Mouse (Mus musculus) neural tube, embryonic 12.5 days (tissue): Measurements from ENCODE around the gene Thsd4. TPM values are rescaled to one million over a fixed set of nuclear protein-coding genes. Genes with fewer than 3 reads are reported as not detected.

Experiments
- ATAC-seq: fragments of 200-750 bp; cut with Nextera tagmentation; 2 replicates; pipeline ENCODE4 v1.8.0; 2017; ENCODE audit warnings: low read depth, mild to moderate bottlenecking, moderate TSS enrichment, moderate library complexity; ENCODE audit not compliant: low FRiP score
- H3K27ac ChIP-seq: fragments of 300-500 bp; sonication (generic); 2 replicates; pipeline ENCODE4 v1.5.1; 2016
- H3K27me3 ChIP-seq: fragments of 300-500 bp; sonication (generic); replicated peaks from 2 replicates; pipeline ENCODE4 v1.6.1; 2016; ENCODE audit warnings: mild to moderate bottlenecking
- H3K36me3 ChIP-seq: fragments of 300-500 bp; sonication (generic); 2 replicates; pipeline ENCODE4 v1.6.1; 2016; ENCODE audit warnings: mild to moderate bottlenecking
- H3K4me1 ChIP-seq: fragments of 300-500 bp; sonication (generic); 2 replicates; pipeline ENCODE4 v1.6.1; 2016
- H3K4me2 ChIP-seq: fragments of 300-500 bp; sonication (generic); replicated peaks from 2 replicates; pipeline ENCODE4 v1.6.1; 2016; ENCODE audit warnings: mild to moderate bottlenecking
- H3K4me3 ChIP-seq: fragments of 300-500 bp; sonication (generic); 2 replicates; pipeline ENCODE4 v1.5.1; 2016
- H3K9ac ChIP-seq: fragments of 300-500 bp; sonication (generic); 2 replicates; pipeline ENCODE4 v1.6.1; 2016; ENCODE audit warnings: mild to moderate bottlenecking
- H3K9me3 ChIP-seq: fragments of 300-500 bp; sonication (generic); 2 replicates; pipeline ENCODE4 v1.6.1; 2016; ENCODE audit warnings: mild to moderate bottlenecking
- WGBS: fragments of 180-500 bp; shearing (Covaris S2); methylation state at CpG from one replicate; pipeline ENCODE4 v1.1.7; 2016; 5-methylcytosine and 5-hydroxymethylcytosine counted together
- polyA plus RNA-seq: library from polyadenylated mRNA; unstranded; fragments of >200 nt; fragmentation: Nextera tagmentation; extraction: Ambion mirVana; gene quantifications from 2 replicates; pipeline ENCODE4 v1.2.1, GENCODE M21; 2016

Gene Thsd4
- polyA plus RNA-seq, 1 experiment from 2014 or later: 10.9 TPM

GRCm38 (mm10) chr9:60266583-60267272 lies 255.1 kb downstream of the Thsd4 start:
- Histone ChIP-seq H3K4me1 (peaks cover 14% of the 10 kb centered on the region), H3K4me3 (no peak overlapping the region), H3K9me3 (no peaks in the 10 kb centered on the region), H3K9ac (no peak overlapping the region), H3K27ac (peak overlapping the region; percentile 29), H3K4me2 (no peak overlapping the region), H3K36me3 (no peaks in the 10 kb centered on the region), H3K27me3 (no peaks in the 10 kb centered on the region)
- WGBS: 54% methylated on average over 15 of the region's 15 CpGs
- ATAC-seq: peak; percentile 71; the same call in 1 of the 2 replicates

DNA sequence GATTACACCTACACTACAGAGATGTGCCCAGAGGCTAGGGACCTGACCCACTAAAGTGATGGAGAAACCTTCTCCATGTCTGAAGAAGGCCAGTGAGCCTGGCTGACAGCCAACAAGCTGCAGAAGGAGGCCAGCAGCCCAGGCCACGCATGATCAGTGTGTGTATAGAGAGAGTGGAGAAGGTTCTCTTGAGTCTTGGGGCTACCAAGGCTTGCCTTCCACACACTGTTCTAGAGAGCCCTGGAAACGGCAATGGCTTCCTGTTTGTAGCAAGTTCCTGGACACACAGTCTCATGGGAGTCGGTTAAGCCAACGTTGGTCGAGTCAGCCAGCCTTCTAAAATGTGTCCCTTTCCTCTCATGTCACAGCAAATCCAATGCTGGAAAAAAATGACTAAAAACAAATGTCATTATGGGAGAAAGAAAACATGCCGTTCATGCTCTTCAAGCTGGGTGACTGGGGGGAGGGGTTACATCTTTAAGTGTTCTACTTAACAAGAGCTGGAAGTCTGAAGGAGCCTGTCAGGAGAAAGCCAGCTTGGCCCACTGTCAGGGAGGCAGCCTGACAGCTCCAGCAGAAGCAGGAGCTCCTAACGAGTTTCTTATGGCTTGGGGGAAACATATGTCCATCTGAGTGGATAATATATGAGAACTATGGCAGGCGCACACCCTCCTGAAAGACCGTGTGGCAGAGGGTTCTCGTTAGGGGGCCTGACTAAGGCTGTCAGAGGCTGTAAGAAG lies 257.1 kb downstream of the Thsd4 start:
- no peak for ATAC-seq
- peaks cover 14% of the 10 kb centered on the region for H3K4me1 ChIP-seq
- H3K4me3 ChIP-seq: no peak overlapping the region
- WGBS: 68% methylated on average over 10 of the region's 10 CpGs
- H3K27ac ChIP-seq: no peak overlapping the region
- no peak overlapping the region for H3K9ac ChIP-seq
- no peak overlapping the region for H3K4me2 ChIP-seq
- no peaks in the 10 kb centered on the region for H3K36me3 ChIP-seq
- H3K27me3 ChIP-seq: no peaks in the 10 kb centered on the region
- H3K9me3 ChIP-seq: no peaks in the 10 kb centered on the region

- ATAC-seq: no peak
- no peaks in the 10 kb centered on the region for H3K9me3 ChIP-seq
- no peaks in the 10 kb centered on the region for H3K36me3 ChIP-seq
- H3K9ac ChIP-seq: no peak overlapping the region
- no peak overlapping the region for H3K4me3 ChIP-seq
- 85% methylated on average over 6 of the region's 6 CpGs for WGBS
- no peak overlapping the region for H3K27ac ChIP-seq
- peaks cover 14% of the 10 kb centered on the region for H3K4me1 ChIP-seq
- no peaks in the 10 kb centered on the region for H3K27me3 ChIP-seq
- no peak overlapping the region for H3K4me2 ChIP-seq
These were observed 259.2 kb downstream of the Thsd4 start for GRCm38 (mm10) chr9:60262515-60263140.

- H3K4me1 ChIP-seq: peaks cover 3% of the 10 kb centered on the region
- ATAC-seq: no peak
- H3K9ac ChIP-seq: no peak overlapping the region
- H3K27me3 ChIP-seq: no peaks in the 10 kb centered on the region
- no peaks in the 10 kb centered on the region for H3K36me3 ChIP-seq
- no peaks in the 10 kb centered on the region for H3K9me3 ChIP-seq
- H3K27ac ChIP-seq: no peak overlapping the region
- 85% methylated on average over 13 of the region's 13 CpGs for WGBS
- no peak overlapping the region for H3K4me3 ChIP-seq
- H3K4me2 ChIP-seq: no peak overlapping the region
These were observed 262.2 kb downstream of the Thsd4 start for GRCm38 (mm10) chr9:60259626-60260025.

GRCm38 (mm10) chr9:60251765-60252164 lies 270.1 kb downstream of the Thsd4 start:
- Histone ChIP-seq H3K36me3 (no peaks in the 10 kb centered on the region), H3K27me3 (no peaks in the 10 kb centered on the region), H3K4me2 (no peak overlapping the region), H3K4me1 (no peaks in the 10 kb centered on the region; the same call in 1 of the 2 replicates), H3K4me3 (no peak overlapping the region), H3K27ac (no peak overlapping the region), H3K9me3 (no peaks in the 10 kb centered on the region; the same call in 1 of the 2 replicates), H3K9ac (no peak overlapping the region)
- no peak for ATAC-seq
- 64% methylated on average over 3 of the region's 3 CpGs for WGBS

GRCm38 (mm10) chr9:60250403-60250802 lies 271.4 kb downstream of the Thsd4 start:
- no peak for ATAC-seq
- H3K4me1 ChIP-seq: no peaks in the 10 kb centered on the region; the same call in 1 of the 2 replicates

DNA sequence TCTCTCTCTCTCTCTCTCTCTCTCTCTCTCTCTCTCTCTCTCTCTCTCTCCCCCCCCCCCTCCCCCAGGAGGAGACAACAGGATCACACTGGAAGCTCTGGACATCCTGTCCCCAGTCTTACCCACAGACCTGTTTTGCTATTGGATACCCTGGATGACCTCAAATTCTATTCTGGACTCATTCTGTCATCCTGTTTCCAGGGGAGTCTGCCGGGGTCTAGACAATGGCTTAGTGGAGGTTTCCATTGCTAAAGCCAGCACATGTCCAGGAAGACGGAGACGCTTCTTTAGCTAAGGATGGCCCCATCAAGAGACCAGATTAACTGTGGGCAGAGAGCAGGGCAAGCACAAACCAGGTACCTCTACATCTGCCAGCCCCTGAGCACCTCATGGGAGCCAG lies 273.8 kb downstream of the Thsd4 start:
- H3K36me3 ChIP-seq: no peaks in the 10 kb centered on the region
- 85% methylated on average over 3 of the region's 3 CpGs for WGBS
- no peaks in the 10 kb centered on the region; the same call in 1 of the 2 replicates for H3K4me1 ChIP-seq
- H3K27me3 ChIP-seq: no peaks in the 10 kb centered on the region
- H3K4me3 ChIP-seq: no peak overlapping the region
- no peak overlapping the region for H3K4me2 ChIP-seq
- no peak for ATAC-seq
- H3K9ac ChIP-seq: no peak overlapping the region
- H3K9me3 ChIP-seq: no peaks in the 10 kb centered on the region
- H3K27ac ChIP-seq: no peak overlapping the region

More at GRCm38 (mm10) chr9:60250403-60250802, 271.4 kb downstream of the Thsd4 start:
- no peaks in the 10 kb centered on the region; the same call in 1 of the 2 replicates for H3K9me3 ChIP-seq
- no peaks in the 10 kb centered on the region for H3K27me3 ChIP-seq
- H3K36me3 ChIP-seq: no peaks in the 10 kb centered on the region
- H3K4me2 ChIP-seq: no peak overlapping the region
- H3K4me3 ChIP-seq: no peak overlapping the region
- no peak overlapping the region for H3K27ac ChIP-seq
- no peak overlapping the region for H3K9ac ChIP-seq

GRCm38 (mm10) chr9:60244943-60245342 lies 276.9 kb downstream of the Thsd4 start:
- H3K36me3 ChIP-seq: no peaks in the 10 kb centered on the region
- H3K9ac ChIP-seq: no peak overlapping the region
- no peak overlapping the region for H3K4me3 ChIP-seq
- WGBS: 6% methylated on average over 5 of the region's 5 CpGs
- no peaks in the 10 kb centered on the region for H3K4me1 ChIP-seq
- H3K27me3 ChIP-seq: no peaks in the 10 kb centered on the region
- H3K9me3 ChIP-seq: no peaks in the 10 kb centered on the region
- no peak overlapping the region for H3K27ac ChIP-seq
- no peak overlapping the region for H3K4me2 ChIP-seq
- no peak for ATAC-seq

GRCm38 (mm10) chr9:60243503-60243902 lies 278.3 kb downstream of the Thsd4 start:
- Histone ChIP-seq H3K27me3 (no peaks in the 10 kb centered on the region), H3K9ac (no peak overlapping the region), H3K36me3 (no peaks in the 10 kb centered on the region), H3K4me3 (no peak overlapping the region), H3K27ac (no peak overlapping the region), H3K4me2 (no peak overlapping the region), H3K9me3 (no peaks in the 10 kb centered on the region), H3K4me1 (no peaks in the 10 kb centered on the region)
- no peak for ATAC-seq
- WGBS: 60% methylated on average over 6 of the region's 6 CpGs

GRCm38 (mm10) chr9:60237667-60238066 lies 284.2 kb downstream of the Thsd4 start:
- 49% methylated on average over 4 of the region's 4 CpGs for WGBS
- Histone ChIP-seq H3K4me2 (no peak overlapping the region), H3K9ac (no peak overlapping the region), H3K9me3 (no peaks in the 10 kb centered on the region), H3K27ac (no peak overlapping the region), H3K4me1 (peaks cover 13% of the 10 kb centered on the region), H3K27me3 (no peaks in the 10 kb centered on the region), H3K36me3 (no peaks in the 10 kb centered on the region), H3K4me3 (no peak overlapping the region)
- no peak for ATAC-seq

- no peak for ATAC-seq
- H3K36me3 ChIP-seq: no peaks in the 10 kb centered on the region
- no peak overlapping the region for H3K9ac ChIP-seq
- no peaks in the 10 kb centered on the region for H3K9me3 ChIP-seq
- 80% methylated on average over 9 of the region's 9 CpGs for WGBS
- peaks cover 26% of the 10 kb centered on the region for H3K4me1 ChIP-seq
- no peak overlapping the region for H3K4me2 ChIP-seq
- H3K4me3 ChIP-seq: no peak overlapping the region
- H3K27ac ChIP-seq: no peak overlapping the region
- no peaks in the 10 kb centered on the region for H3K27me3 ChIP-seq
These were observed 285.7 kb downstream of the Thsd4 start for GRCm38 (mm10) chr9:60236155-60236554.
